Mouse (Mus musculus) cerebellum, adult 9-11 months (tissue): ENCODE results near the gene Tulp2.
"Not testable (repeated sequence)": the region's sequence is repeated elsewhere in the genome, so short reads cannot be mapped to it uniquely, and the experiment has no call there.

Experiments
- DNase-seq: peaks from one replicate; pipeline ENCODE4 v3.0.0; 2022

Gene Tulp2

DNA sequence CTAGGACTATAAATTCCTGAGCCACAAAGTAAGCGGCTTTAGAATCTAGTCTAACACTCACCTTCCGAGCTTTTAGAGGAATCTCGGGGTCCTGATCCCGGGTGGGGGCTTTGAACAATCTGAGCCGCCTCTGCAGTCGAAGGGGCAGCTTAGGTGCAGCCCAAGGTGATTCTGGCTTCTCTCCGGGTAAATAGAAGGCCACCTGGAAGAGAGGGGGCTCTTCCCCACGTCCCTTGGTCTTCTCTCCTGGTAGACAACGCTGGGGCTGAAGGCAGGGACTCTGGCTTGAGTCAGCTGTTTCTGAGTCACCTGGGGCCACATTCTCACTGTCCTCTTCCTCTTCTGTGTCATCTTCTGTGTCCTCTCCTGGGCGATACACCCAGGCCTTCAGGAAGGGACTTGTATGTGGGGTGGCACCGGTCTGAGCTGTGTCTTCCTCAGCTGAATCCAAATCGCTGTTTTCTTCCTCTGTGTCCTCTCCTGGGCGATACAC lies 42.0 kb downstream of the Tulp2 start:
- no peak for DNase-seq

DNA sequence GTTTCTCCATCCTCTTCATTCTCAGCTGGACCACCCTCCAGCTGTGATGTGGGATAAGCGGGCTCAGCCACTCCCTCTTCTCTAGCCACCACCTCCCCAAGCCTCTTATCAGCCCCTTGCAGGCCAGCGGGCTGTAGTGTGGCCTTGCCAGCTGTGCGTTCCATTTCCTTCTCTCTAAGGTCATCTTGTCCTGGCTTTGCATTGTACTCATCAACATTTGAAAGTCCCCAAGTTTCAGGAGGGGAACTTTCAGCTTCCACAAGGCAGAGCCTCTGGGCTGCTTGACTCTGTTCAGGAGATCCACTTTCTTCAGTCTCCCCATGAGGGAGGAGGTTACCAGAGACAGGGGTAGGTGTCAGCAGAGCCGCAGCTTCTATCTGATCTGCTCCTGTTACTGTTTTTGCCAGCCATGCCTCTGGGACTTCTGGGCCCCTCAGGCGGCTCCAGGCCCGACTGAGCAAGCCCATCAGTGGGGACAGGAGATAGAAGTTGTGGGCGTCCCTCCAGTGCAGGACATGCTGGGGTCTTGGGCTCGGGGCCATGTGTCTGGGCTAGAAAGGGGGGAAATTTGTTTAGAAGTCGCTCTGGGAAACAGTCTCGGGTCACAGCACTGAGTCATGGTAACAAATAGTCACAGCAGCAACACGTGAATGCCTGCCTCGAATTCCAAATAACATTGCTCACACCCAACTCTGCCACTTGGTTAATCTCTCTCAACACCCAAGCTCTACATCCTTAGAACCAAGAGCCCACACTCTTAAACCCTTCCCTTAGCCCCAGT lies 43.4 kb downstream of the Tulp2 start:
- peak; percentile 69 for DNase-seq

DNA sequence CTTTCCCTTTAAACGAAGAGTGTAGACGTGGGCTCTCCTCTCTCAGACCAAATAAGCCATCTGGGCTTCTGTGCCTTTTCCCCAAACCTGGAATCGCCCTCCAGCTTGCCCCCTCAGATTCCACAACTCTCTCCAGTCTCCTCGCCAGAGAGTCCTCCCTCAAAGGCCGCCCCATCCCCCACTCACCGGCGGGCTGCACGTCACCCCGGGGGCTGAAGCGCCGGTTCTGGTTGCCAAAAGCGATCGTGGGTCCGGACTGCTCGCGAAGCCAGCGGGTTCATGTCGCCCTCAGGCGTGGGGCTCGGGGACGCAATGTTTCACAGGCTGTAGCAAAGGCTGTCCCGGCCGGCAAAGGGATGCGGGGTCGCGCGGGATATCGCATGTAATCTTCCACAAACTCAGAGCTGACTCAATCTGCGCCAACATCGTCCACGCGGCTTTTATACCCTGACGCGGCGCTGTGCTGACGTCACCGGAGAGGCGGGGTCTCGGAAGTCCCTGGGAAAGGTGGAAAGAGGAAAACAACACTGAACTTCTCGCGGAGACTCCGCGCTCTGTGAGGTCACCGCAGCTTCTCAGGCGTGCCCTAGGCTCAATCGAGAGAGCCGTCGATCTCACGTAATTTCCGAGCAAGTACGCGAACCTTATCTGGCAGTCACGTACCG lies 44.3 kb downstream of the Tulp2 start, which contains the start of the genes Ppp1r15a and Plekha4:
TSS of gene Ppp1r15a (minus strand) at position 460 of the 665 bp plus-strand sequence.
TSS of gene Plekha4 (plus strand) at position 522 of the 665 bp plus-strand sequence.
- peak; percentile 94 for DNase-seq

DNA sequence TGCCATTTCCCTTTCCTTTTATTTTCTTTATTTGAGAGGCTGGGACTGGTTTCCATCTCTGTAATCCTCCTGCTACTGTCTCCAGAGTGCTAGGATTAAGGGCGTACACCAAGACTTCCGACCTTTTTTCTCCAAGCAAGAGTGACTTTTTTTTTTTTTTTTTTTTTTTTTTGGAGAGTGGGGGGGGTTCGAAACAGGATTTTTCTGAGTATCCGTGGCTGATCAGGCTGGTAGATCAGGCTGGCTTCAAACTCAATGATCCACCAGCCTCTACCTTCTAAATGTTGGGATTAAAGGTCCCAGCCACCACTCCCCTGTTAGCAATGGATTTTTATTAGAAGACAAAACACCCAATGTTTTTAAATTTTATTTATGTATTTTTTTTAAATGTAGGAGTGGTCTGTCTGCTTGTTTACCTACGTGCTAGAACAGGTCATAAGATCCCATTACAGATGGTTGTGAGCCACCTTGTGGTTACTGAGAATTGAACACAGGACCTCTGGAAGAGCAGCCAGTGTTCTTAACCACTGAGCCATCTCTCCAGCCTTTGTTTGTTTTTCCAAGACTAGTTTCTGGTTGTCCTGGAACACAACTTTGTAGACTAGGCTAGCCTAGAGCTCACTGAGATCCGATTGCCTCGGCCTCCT lies 44.9 kb downstream of the Tulp2 start:
- peak; percentile 60 for DNase-seq

DNA sequence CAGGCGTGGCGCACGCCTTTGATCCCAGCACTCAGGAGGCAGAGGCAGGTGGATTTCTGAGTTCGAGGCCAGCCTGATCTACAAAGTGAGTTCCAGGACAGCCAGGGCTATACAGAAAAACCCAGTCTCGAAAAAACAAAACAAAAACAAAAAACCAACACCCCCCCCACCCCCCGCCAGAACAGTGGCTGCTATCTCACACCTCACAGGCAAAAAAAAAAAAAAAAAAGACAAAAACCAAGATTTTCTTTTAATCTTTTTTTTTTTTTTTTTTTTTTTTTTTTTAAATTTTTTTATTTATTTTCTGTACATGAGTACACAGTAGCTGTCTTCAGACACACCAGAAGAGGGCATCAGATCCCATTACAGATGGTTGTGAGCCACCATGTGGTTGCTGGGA lies 45.5 kb downstream of the Tulp2 start:
- DNase-seq, result not testable (repeated sequence)

DNA sequence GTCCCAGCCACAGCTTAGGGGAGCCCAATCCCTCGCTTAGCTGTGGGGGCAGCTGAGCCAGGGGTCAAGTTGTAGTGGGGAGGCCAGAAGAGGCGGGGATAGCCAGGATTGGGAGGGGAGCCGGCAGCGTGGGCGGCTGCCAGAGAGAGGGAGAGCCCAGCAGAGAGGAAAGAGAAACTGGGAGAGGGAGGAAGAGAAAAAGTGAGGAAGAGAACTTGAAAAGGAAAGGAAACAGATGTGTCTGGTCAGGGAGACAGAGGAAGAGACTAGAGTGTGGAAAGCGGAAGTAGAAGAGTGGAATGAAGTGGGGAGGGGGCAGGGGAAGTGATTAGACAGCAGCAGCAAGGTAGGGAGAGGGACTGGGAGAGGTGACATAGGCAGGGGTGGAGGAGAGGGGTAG lies 47.8 kb downstream of the Tulp2 start:
- peak; percentile 39 for DNase-seq

DNA sequence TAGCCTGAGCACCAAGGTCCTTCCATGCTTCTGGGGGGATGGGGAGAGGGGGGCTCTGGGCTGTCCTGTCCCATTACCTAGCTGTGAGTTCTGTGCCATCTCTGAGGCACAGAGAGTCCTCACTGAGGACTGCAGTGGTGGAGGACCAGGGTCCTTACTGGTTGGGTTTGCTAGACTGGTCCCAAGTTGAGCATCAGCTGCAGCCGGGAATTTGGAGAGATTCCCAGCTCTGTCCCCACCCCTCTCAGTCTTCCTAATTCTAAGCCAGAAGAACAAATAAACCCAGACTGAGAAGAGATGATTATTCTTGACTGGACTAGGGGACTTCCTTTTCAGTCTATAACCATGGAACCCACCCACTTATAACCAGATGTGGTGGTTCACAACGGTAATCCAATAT lies 49.0 kb downstream of the Tulp2 start:
- DNase-seq, result no peak

DNA sequence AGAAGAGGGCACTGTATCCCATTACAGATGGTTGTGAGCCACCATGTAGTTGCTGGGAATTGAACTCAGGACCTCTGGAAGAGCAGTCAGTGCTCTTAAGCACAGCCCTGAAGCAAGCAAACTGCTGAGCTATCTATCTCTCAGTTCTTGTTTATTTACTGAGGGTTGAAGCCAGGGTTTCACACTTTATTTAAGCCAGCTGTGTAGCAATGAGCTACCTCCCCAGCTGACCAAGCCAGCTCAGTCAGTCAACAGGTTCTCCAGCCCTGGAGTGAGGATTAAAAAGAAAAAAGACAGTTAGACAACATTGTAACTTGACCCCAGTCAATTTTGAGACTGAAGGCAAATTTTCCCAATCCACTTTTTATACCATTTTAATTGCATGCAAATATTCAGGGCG lies 54.0 kb downstream of the Tulp2 start:
- no peak for DNase-seq

DNA sequence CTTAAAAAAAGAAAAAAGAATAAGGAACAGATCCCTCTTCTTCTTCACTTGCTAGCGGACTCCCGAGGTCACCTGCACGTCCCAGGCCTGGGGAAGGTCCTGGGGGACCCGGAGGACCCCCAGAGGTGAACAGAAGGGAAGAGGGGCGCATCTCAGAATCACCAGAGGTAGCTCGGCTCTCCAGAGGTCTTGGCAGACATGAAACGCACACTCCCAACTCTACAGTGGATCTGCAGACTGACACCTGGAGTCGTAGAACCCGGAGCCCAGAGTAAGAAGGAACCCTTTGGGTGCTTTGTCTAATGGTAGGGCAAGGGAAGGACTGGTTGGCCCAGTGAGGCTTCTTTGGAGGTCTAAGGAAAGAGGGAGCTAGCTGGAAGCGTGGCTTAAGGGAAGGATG lies 55.9 kb downstream of the Tulp2 start:
- peak; percentile 54 for DNase-seq

DNA sequence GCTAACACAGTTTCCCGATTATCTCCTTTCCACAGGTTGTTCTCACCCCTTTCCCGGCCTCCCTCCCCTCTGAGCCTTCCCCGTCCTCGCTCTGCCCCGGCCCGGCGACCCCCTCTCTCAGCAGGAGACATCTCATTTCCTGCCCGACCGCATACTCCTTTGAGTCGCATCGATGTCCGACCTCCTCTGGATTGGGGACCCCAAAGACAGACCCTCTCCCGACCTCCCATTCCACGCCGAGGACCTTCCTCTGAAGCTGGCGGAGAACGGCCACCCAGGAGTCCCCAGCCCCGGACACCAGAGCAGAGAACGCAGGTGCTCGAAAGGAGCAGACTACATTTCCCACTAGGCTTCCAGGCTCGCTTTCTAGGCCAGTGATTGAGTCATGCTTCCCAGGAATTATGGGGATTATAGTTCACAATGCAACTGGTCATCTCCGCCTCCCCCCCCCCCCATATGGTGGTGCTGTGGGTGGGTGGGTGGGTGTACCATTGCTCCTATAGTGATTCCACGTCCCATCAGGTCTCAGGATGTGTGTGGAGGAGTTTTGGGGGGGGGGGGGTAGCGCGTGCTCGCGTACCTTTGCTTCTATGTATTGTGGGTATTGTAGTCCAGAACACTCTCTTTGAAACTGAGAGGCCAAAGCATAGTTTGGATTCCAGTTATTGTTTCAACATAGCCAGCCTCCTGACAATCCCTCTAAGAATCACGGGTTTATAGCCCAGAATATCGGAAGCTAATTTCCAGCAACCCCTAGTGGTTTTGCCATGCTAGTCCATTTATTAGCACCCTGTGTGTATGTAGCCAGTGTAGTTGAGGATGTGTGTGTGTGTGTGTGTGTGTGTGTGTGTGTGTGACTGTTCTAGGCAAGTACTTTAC lies 56.7 kb downstream of the Tulp2 start:
- DNase-seq, result peak; percentile 80

DNA sequence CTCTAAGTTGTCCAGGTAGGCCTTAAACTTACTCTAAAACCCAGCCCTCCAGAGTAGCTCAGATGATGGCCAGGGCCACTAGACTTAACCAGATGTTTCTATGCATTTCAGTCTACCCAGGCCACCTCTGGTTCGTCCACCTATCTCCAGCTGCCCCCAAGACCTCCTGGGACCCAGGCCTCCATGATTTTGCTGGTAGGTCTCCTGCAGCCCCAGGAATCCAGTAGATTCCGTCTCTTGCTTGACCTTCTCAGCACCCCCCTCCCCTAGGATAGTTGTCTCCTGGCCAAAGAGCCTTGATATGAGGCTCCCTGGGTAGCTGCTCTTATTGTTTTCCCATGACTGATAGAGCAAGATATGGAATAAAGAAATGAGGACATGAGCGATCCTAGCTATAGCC lies 57.4 kb downstream of the Tulp2 start:
- DNase-seq, result peak; percentile 62

DNA sequence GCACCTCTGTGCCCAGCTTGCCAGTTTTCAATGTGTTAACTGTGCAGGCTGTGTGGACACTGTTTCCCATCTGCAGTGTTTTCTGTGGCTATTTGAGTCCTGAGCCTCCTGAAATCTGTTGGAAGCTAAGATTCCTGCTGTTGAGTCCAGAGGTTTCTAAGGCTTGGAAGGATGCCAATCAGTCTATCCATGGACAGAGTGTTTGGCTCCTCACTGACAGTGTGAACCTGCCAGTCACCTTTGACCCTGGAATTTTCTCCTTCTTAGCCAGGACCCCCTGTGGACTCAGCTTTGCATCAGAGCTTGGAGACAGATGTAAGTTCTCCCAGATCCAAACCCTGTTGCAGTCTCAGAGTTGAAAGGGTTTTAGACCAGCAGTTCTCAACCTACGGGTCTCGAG lies 58.5 kb downstream of the Tulp2 start:
- DNase-seq, result no peak

DNA sequence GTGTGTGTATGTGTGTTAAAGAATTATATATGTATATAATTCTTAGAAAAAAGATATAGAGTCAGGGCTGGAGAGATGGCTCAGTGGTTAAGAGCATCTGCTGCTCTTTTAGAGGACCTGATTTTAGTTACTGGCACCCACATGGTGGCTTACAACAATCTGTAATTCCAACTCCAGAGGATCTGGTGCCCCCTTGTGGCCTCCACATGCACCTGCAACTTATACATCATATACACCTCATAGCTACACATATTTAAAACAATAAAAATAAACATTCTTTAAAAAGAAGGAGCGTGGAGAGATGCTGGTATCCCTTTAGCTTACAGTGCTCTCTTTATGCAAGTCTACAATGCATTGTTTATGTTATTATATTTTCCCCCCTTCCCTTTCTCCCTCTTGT lies 62.8 kb downstream of the Tulp2 start:
- no peak for DNase-seq

DNA sequence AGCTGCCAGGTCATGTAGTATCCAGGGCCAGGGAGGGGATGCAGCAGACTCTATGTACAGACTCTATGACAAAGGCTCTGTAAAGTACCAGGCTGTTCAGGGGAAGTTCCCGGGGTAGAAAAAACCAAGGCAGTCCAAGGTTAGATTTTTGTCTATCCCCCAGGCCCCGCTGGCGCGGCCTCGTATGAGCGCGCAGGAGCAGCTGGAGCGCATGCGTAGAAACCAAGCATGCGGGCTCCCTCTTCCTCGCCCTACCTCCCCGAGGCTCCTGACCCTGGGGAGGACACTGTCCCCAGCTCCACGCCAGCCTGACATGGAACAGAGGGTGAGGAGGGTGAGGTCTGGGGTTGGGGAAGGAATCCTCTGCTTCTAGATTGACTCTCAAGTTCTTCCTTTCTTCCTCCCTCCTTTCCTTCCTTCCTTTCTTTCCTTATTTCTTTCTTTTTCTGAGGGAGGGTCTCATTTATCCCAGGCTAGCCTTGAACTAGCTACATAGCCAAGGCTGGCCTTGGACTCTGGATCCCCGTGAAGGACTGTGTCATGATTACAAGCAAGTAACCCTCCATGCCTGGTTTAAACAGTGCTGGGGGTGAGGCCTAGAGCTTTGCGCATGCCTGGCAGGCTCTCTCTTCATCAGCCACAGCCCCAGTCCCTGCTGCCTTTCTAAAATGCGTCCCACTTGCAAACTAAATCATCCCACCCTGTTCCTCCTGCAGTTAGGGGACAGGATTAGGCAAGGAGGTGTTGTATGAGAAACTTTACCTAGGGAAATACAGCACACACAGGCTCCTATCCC lies 68.2 kb downstream of the Tulp2 start:
- no peak for DNase-seq

DNA sequence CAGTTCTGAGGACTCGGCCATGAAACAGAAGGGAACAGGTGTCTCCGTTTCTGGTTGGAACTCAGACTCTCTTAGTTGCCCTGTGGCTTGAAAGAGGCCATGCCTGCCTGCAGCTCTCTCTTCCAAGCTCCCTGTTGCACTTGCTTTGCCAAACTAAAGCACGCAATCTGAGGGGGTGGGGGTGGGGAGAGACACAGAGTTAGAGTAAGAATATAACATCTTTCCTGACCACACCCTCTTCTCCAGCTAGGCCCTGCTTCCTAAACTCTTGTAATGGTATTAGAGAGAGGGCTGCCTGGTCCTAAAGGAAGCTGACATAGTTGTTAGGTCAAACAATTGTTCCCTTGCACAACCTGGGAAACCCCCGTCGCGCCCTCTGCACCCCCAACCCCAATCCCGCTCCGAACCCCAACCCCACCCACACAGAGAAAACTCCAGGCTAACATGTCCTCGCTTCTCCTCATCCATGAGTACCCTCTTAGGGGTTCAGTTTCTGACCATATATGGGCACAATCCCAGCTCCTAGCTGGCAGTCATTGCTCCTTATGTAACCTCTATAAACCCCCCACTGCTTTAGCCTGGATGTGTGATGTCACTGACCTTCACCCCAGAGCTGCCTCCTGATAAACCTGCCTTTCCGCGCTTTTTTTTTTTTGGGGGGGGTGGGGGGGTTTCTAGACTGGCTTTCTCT lies 69.3 kb downstream of the Tulp2 start:
- DNase-seq, result no peak

DNA sequence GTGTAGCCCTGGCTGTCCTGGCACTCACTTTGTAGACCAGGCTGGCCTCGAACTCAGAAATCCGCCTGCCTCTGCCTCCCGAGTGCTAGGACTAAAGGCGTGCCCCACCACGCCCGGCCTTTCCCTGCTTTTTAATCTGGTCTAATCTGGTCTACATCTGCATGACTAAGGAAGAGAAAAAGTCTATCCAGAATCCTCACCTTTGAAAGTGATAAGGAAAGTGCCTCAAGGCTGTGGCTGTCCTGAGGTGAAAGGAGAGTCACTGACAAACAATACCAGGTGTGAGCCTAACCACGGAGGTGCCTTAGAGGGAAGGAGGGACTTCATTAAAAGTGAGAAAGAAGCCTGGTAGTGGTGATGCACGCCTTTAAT lies 69.8 kb downstream of the Tulp2 start:
- DNase-seq, result no peak

DNA sequence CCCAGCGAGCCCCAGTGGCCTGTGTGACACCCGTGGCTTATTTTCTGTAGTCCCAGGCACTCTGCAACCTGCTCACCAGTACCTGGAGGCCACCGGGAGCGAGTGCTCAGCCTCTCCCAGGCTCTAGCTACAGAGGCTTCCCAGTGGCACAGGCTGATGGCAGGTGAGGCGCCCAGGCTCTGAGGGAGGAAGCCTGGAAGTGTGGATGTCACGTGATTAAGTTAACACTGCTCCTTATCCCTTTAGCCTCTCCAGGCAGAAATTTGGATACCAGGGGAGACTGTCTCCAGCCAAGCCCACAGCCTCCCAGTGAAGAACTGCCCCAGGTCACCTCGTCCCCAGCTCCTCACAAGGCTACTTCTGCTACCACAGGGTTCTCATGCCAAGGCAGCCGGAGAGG lies 71.8 kb downstream of the Tulp2 start:
- no peak for DNase-seq

DNA sequence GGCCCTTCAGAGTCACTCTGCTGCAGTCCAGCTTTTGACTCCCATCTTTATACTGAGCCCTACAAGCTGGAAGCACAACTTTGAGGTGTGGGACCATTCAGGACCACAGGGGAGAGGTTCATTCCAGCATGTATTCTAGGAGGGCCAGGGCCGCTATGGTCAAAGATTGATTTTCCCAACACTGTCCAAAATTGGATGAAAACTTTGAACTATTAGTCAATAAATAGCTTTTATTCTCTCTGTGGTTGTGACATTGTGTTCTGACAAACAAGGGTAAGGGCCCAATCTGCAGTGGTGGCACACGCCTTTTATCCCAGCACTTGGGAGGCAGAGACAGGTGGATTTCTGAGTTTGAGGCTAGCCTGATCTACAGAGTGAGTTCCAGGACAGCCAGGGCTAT lies 72.3 kb downstream of the Tulp2 start:
- no peak for DNase-seq

DNA sequence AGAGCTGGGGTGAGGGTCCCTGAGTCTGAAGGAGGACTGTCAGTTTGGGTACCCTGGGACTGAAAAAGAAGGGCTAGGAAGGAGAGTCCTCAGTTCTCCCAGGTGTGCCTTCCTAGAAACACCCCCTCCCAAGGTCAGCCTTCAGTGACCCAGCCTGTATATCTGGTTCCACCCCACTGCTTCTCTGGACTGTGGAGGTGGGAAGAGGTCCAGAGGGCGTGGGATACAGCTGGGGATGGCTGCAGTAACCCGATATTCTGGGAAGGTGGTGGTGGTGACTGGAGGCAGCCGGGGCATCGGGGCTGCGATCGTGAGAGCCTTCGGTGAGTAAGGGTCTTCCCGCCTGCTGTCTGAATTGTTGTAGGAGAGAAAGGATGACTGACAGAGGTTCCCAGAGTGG lies 73.1 kb downstream of the Tulp2 start, which contains the start of gene Hsd17b14:
TSS of gene Hsd17b14 (plus strand) at position 150 of the 400 bp plus-strand sequence.
- DNase-seq, result no peak

DNA sequence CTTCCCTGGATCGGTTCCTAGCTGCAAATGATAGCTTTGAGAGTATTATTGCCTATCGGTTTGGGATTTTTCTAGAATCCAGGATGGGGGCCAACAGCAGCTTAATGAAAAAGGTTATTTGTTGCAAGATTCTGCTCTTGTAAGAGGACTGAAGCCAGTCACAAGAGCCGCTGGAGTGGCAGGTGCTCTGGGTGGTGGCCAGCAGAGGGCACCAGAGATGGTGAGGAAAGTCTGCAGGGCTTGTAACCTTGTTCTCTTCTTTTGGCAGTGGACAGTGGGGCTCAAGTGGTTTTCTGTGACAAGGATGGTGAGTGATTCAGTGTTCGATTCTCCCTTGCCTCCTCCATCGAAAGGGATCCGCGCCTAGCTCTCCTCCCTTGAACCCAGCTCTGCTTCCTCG lies 74.1 kb downstream of the Tulp2 start:
- peak; percentile 83 for DNase-seq

DNA sequence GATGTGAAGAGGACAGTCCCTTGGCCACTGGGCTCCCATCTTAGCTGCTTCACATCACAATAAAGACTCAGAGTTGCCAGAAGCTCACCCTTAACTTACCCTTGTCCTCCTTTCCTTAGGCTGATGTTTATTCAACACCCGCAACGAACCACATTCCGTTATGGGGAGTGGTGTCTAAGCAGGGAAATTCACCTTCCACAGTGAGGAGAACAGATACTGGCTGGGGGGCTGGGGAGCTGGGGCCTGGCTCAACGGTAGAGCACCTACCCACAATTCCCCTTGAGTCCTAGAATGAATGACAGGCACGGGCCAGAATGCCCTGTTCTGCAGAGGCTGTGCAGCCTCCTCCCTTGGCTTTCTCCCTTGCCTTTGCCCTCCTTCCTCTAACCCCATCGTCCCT lies 77.2 kb downstream of the Tulp2 start:
- DNase-seq, result no peak
